Mouse (Mus musculus) CH12.LX (cell line): ENCODE results near the gene Nsl1. TPM values are rescaled to one million over a fixed set of nuclear protein-coding genes. Genes with fewer than 3 reads are reported as not detected.
A peak's percentile ranks its signal among the peaks of the same experiment; 100 is the strongest.
"Not testable (repeated sequence)": the region's sequence is repeated elsewhere in the genome, so short reads cannot be mapped to it uniquely, and the experiment has no call there.

Experiments used
- DNase-seq: peaks from one replicate; pipeline ENCODE4 v3.0.0-alpha.2; 2013; ENCODE audit errors: extremely low read depth
- H3K27ac ChIP-seq: 2 replicates; pipeline ENCODE4 v1.5.1; 2012; ENCODE audit warnings: low read depth, mild to moderate bottlenecking, control low read depth, moderate library complexity; ENCODE audit not compliant: insufficient read depth
- H3K27me3 ChIP-seq: replicated peaks from 2 replicates; pipeline ENCODE3; 2012; ENCODE audit warnings: inconsistent platforms
- H3K36me3 ChIP-seq, 2 experiments: replicated peaks in 1 of 2; 2 replicates each; pipeline versions ENCODE3 to v1.6.1; 2012; ENCODE audit warnings: inconsistent platforms in 1 of 2, low read length in 1 of 2, mild to moderate bottlenecking in 1 of 2, mixed read lengths in 1 of 2, moderate library complexity in 1 of 2; ENCODE audit not compliant: control insufficient read depth in 1 of 2, insufficient read depth in 1 of 2
- H3K4me1 ChIP-seq, 2 experiments: 2 replicates each; pipeline ENCODE4 v1.6.1; 2012; ENCODE audit warnings: inconsistent platforms in 1 of 2, moderate library complexity in 1 of 2; ENCODE audit not compliant: insufficient read depth in 2 of 2, control insufficient read depth in 1 of 2
- H3K4me2 ChIP-seq: 2 replicates; pipeline ENCODE4 v1.6.1; 2012; ENCODE audit warnings: low read depth, mild to moderate bottlenecking, control low read depth; ENCODE audit not compliant: poor library complexity, insufficient read depth, severe bottlenecking
- H3K4me3 ChIP-seq, 3 experiments: fragments of 150-350 bp in 1 of 3; sonication (generic) in 1 of 3; replicated peaks in 1 of 3; 2 replicates each; pipeline versions ENCODE3 to v1.5.1; 2011 to 2012; ENCODE audit warnings: low read depth in 2 of 3, low read length in 2 of 3, mild to moderate bottlenecking in 2 of 3, moderate library complexity in 2 of 3, control low read depth in 1 of 3, improper control_type of control experiment in 1 of 3, inconsistent platforms in 1 of 3, mixed read lengths in 1 of 3; ENCODE audit not compliant: poor library complexity in 1 of 3
- H3K79me2 ChIP-seq: replicated peaks from 2 replicates; pipeline ENCODE4 v1.6.1; 2012; ENCODE audit warnings: mild to moderate bottlenecking, moderate library complexity; ENCODE audit not compliant: control insufficient read depth, poor library complexity, insufficient read depth, severe bottlenecking; ENCODE audit errors: extremely low read depth
- H3K9ac ChIP-seq: 2 replicates; pipeline ENCODE4 v1.6.1; 2012; ENCODE audit warnings: low read depth, mild to moderate bottlenecking, control low read depth, moderate library complexity; ENCODE audit not compliant: insufficient read depth
- H3K9me3 ChIP-seq: replicated peaks from 2 replicates; pipeline ENCODE3; 2012; ENCODE audit warnings: low read length, inconsistent platforms, mixed read lengths
- BHLHE40 ChIP-seq: IDR thresholded peaks from 2 replicates; pipeline ENCODE4 v1.6.1; 2011; ENCODE audit warnings: mild to moderate bottlenecking, low read depth, low read length, improper control_type of control experiment
- CHD1 ChIP-seq: IDR thresholded peaks from 2 replicates; pipeline ENCODE4 v1.6.1; 2012; ENCODE audit warnings: low read depth, low read length, improper control_type of control experiment, inconsistent platforms
- JUND ChIP-seq: conservative IDR thresholded peaks from 2 replicates; pipeline ENCODE4 v1.6.1; 2011; ENCODE audit warnings: low read depth, low read length, improper control_type of control experiment
- MAZ ChIP-seq: IDR thresholded peaks from 2 replicates; pipeline ENCODE4 v1.6.1; 2012; ENCODE audit warnings: low read depth, mild to moderate bottlenecking, inconsistent platforms, low read length, improper control_type of control experiment, moderate library complexity
- MEF2A ChIP-seq: IDR thresholded peaks from 2 replicates; pipeline ENCODE4 v1.6.1; 2014; ENCODE audit warnings: low read depth, mild to moderate bottlenecking, inconsistent platforms, low read length, improper control_type of control experiment, borderline replicate concordance
- MXI1 ChIP-seq: IDR thresholded peaks from 2 replicates; pipeline ENCODE4 v1.6.1; 2011; ENCODE audit warnings: mild to moderate bottlenecking, low read depth, low read length, improper control_type of control experiment
- POLR2A ChIP-seq: IDR thresholded peaks from 2 replicates; pipeline ENCODE4 v1.6.1; 2011; ENCODE audit warnings: low read depth, mild to moderate bottlenecking, improper control_type of control experiment, low read length
- POLR2AphosphoS2 ChIP-seq: IDR thresholded peaks from 2 replicates; pipeline ENCODE4 v1.6.1; 2011; ENCODE audit warnings: low read depth, low read length, improper control_type of control experiment
- SIN3A ChIP-seq: IDR thresholded peaks from 2 replicates; pipeline ENCODE4 v1.6.1; 2012; ENCODE audit warnings: low read length, improper control_type of control experiment, inconsistent platforms
- TBP ChIP-seq: conservative IDR thresholded peaks from 2 replicates; pipeline ENCODE4 v1.6.1; 2011; ENCODE audit warnings: low read depth, low read length, improper control_type of control experiment
- TCF12 ChIP-seq: IDR thresholded peaks from 2 replicates; pipeline ENCODE4 v1.6.1; 2014; ENCODE audit warnings: low read depth, mild to moderate bottlenecking, inconsistent platforms, low read length, improper control_type of control experiment
- USF2 ChIP-seq: conservative IDR thresholded peaks from 2 replicates; pipeline ENCODE4 v1.6.1; 2011; ENCODE audit warnings: low read depth, low read length, improper control_type of control experiment
- ZC3H11A ChIP-seq: IDR thresholded peaks from 2 replicates; pipeline ENCODE4 v1.6.1; 2012; ENCODE audit warnings: low read depth, mild to moderate bottlenecking, inconsistent platforms, low read length, improper control_type of control experiment
- dilution Hi-C: fragments of 300-500 bp; cut with MboI; formaldehyde crosslinking; loops from 2 replicates; pipeline ENCODE4 v1.14.3; 2020; ENCODE audit warnings: low sequenced_read_pairs; ENCODE audit not compliant: extremely low pct_unique_long_range_greater_than_20kb, extremely low pct_ligation_motif_present
- in situ Hi-C: fragments of 300-500 bp; cut with MboI; formaldehyde crosslinking; loops from 3 replicates; pipeline ENCODE4 v1.14.3; 2019; ENCODE audit warnings: low sequenced_read_pairs, low pct_ligation_motif_present, low pct_unique_long_range_greater_than_20kb, mixed read lengths
- polyA plus RNA-seq: library from polyadenylated mRNA; unstranded; fragments of >175 nt; gene quantifications from 2 replicates; pipeline ENCODE4 v1.2.1, GENCODE M21; 2012; ENCODE audit warnings: low read depth; ENCODE audit not compliant: insufficient read length
- total RNA-seq, 2 experiments: library from RNA; depleted of rRNA; stranded (reverse); fragments of 300-350 nt in 1 of 2; fragments of >200 nt in 1 of 2; gene quantifications; 2 replicates each; pipeline ENCODE4 v1.2.3; 2012 to 2014

Gene Nsl1
- total and polyA plus RNA-seq, 3 experiments: 16.0 to 27.1 (median 17.4) TPM

DNA sequence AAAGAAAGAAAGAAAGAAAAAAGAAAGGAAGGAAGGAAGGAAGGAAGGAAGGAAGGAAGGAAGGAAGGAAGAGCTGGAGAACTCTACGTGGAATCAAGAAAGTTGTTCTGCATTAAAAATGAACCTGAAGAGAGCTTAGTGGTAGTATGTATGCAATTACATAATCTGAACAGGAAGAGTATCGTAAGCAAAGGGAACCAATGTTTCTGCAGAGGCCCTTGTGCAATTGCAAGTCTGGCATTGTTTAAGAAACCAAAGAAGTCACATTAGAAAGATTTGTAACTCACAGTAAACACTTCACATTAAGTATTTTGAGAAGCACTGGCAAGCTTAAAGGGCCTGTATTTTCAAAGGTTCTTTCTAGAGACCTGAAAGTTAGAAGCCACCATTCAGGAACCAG is 39.7 kb upstream of the Nsl1 start:
- H3K9ac ChIP-seq: no peak overlapping the region
- dilution Hi-C loops: no loop called here

DNA sequence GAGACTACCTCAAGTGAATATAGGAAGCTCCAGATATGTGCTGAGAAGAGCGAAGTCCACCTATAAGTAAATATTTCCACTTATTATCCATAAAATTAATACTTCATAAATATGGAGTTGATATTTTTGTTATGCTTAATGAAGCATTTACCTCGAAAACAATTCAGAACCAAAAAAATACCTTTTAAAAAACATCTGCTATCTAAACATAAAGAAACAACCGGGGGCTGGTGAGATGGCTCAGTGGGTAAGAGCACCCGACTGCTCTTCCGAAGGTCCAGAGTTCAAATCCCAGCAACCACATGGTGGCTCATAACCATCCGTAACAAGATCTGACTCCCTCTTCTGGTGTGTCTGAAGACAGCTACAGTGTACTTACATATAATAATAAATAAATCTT is 39.0 kb upstream of the Nsl1 start:
- H3K9me3 ChIP-seq, dilution Hi-C loops: not testable (repeated sequence)
- peaks cover 7 to 16% of the 10 kb centered on the region in 2 experiments for H3K36me3 ChIP-seq
- peak overlapping the region; percentile 14; the same call in 1 of the 2 replicates for H3K9ac ChIP-seq
- TF ChIP-seq TBP: peak; percentile 91
- TF ChIP-seq, all 38 proteins: peak for 1; not testable (repeated sequence) for 37
- H3K27ac ChIP-seq, in situ Hi-C loops, DNase-seq, H3K27me3 ChIP-seq: not testable (repeated sequence)
- H3K79me2 ChIP-seq: peaks cover 19% of the 10 kb centered on the region
- H3K4me2 ChIP-seq: peak overlapping the region; percentile 24; the same call in 1 of the 2 replicates
- H3K4me3 ChIP-seq: peak overlapping the region in 2 of 3 experiments; percentile 54 to 70
- peaks cover 0 to 28% of the 10 kb centered on the region in 2 experiments; a peak in 3 of 4 replicates for H3K4me1 ChIP-seq

More for the DNA sequence above, 39.7 kb upstream of the Nsl1 start:
- TF ChIP-seq SIN3A (no peak), MAZ (no peak), JUND (no peak)
- no peaks in the 10 kb centered on the region for H3K9me3 ChIP-seq
- no peak overlapping the region for H3K4me2 ChIP-seq
- no peak for DNase-seq
- H3K36me3 ChIP-seq: peaks cover 7 to 20% of the 10 kb centered on the region in 2 experiments
- in situ Hi-C loops: no loop called here
- H3K4me3 ChIP-seq: peak overlapping the region in 1 of 3 experiments; percentile 54
- peaks cover 0 to 33% of the 10 kb centered on the region in 2 experiments; a peak in 3 of 4 replicates for H3K4me1 ChIP-seq
- H3K79me2 ChIP-seq: peaks cover 19% of the 10 kb centered on the region
- H3K27me3 ChIP-seq: no peaks in the 10 kb centered on the region
- H3K27ac ChIP-seq: no peak overlapping the region

DNA sequence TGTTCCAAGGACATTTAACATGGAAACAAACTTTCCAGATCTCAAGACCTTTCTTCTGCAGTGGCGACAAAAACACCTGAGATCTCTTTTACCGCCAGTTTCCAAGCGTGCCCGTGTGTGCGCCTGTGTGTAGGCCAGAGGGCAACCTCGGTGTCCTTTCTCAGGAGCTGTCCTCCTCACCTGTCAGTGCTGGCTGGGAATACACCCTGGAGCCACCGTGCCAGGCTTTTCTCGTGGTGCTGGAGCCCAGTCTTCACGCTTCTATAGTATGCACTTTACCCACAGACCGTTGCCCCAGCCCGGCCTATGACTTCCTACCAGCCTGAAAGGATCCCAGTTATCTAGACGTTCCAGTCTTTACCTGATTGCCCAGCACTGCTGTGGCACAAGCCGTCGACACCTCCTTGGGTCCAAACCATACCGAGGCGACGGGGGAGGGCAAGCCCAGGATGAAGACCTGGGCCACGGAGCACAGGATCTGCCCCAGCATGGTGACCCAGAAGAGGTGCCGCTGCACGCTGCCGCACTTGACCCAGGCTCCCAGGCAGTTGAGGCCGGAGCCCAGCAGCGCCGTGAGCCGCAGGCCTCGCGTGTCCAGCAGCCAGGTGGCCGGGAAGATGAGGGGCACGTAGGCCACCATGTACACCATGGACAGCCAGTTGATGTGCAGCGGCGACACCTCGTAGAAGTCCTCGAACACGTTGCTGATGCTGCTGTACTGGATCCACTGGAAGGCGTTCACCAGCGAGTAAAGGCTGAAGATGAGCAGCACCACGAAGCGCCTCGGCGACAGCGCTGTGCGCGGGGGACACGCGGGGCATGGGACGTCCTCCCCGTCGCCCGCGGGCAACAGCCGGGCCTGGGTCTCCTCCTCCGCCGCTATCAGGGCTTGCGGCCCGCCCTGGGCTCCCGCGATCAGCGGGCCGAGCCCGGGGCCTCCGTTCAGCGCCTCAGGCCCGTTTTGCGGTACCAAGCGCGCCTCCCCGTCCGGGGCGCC is 37.5 kb upstream of the Nsl1 start:
- Histone ChIP-seq H3K36me3 (peaks cover 7 to 12% of the 10 kb centered on the region in 2 experiments), H3K4me3 (peak overlapping the region; percentile 70 to 99 (median 87)), H3K27me3 (no peaks in the 10 kb centered on the region), H3K4me2 (peak overlapping the region; percentile 42), H3K79me2 (peaks cover 17% of the 10 kb centered on the region), H3K9ac (peak overlapping the region; percentile 81), H3K27ac (peak overlapping the region; percentile 36), H3K4me1 (peaks cover 0 to 17% of the 10 kb centered on the region in 2 experiments; a peak in 2 of 4 replicates), H3K9me3 (no peaks in the 10 kb centered on the region)
- peak; percentile 25; the same call in 1 of the 2 replicates for TF ChIP-seq SIN3A
- TF ChIP-seq MEF2A: 0 out of 2 replicates have a peak, but pooled peaks have one; percentile 4
- no peak for TF ChIP-seq USF2
- TF ChIP-seq BHLHE40: 0 out of 2 replicates have a peak, but pooled peaks have one; percentile 34
- no peak for TF ChIP-seq POLR2A
- TF ChIP-seq POLR2AphosphoS2: no peak
- no peak for TF ChIP-seq ZC3H11A
- TF ChIP-seq CHD1: 0 out of 2 replicates have a peak, but pooled peaks have one; percentile 36
- 0 out of 2 replicates have a peak, but pooled peaks have one; percentile 7 for TF ChIP-seq MXI1
- TF ChIP-seq TCF12: 0 out of 2 replicates have a peak, but pooled peaks have one; percentile 12
- in situ Hi-C loops (no loop called here), dilution Hi-C loops (no loop called here)
- no peak for DNase-seq
